Mouse (Mus musculus): ENCODE measurements around the gene Gm38394.
A peak's percentile ranks its signal among the peaks of the same experiment; 100 is the strongest.

The Gm38394 gene

GRCm38 (mm10) chr1:133664203-133664970 lies 3.3 kb upstream of the Gm38394 start:
- no peak for DNase-seq (ENCODE audit: low spot score in 2 of 2)

DNA sequence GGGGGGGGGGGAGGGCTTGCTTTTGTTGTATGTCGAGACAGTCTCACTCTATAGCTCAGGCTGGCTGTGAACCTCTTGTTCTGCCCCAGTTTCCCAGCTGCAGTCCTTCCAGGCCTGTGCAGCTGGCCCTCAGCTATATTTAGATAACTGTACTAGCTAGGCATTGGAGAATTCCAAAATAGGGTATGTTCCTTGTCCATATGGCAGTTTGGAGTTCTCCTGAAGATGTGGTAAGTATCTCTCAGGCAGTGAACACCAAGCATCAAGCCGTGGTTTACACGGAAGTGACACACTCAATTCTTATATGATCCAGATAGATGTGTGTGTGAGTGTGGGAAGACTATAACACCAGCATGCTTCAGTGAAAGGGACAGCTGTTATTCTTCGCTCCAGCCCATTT lies 2.3 kb upstream of the Gm38394 start:
- DNase-seq (ENCODE audit: low spot score in 2 of 2) = no peak

DNA sequence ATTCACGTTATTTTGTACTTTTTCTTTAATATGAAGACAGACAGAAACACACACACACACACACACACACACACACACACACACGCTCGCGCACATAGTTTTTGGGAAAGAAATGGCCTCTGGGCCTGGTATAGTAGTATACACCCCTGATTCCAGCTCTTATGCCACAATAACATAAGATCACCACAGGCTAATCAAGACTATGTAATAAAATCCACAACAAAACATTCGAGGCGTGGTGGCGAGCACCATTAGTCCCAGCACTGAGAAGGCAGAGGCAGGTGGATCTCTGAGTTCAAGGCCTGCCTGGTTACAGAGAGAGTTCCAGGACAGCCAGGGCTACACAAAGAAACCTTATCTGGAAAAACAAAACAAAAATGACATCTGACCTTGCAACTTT lies 1.8 kb upstream of the Gm38394 start:
- DNase-seq (ENCODE audit: low spot score in 2 of 2) = no peak

GRCm38 (mm10) chr1:133660466-133661202 lies 484 bp downstream of the Gm38394 start, which contains the start of gene Zbed6:
Gene Zbed6, minus strand, starts transcription at chr1:133660885.
- DNase-seq (ENCODE audit: low spot score in 2 of 2) = peak; percentile 9 to 25

- no peak for DNase-seq (ENCODE audit: low spot score in 2 of 2)
Observed at GRCm38 (mm10) chr1:133658878-133659277, 2.2 kb downstream of the Gm38394 start.

DNA sequence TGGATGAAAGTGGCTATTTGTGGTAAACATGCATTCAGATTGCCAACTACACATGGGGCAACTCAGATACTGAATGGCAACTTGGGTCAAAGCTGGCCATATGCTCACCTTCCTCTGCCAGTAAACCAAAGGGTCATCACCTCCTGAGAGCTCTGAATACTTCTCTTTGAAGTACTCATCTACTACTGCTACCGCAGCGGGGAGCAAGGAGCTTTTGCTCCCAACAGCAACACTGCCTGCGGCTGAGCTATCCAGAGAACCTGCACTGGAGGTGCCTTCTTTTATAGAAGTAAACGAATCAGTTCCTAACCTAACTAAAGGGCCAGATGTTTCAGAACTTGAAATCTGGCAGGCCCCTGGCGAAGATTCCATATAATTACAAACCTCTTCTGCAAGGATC lies 4.3 kb downstream of the Gm38394 start:
- no peak for DNase-seq (ENCODE audit: low spot score in 2 of 2)

GRCm38 (mm10) chr1:133653033-133653432 lies 8.1 kb downstream of the Gm38394 start:
- no peak for DNase-seq (ENCODE audit: low spot score in 2 of 2)

GRCm38 (mm10) chr1:133650288-133651055 lies 10.6 kb downstream of the Gm38394 start:
- DNase-seq (ENCODE audit: low spot score in 2 of 2) = no peak

- DNase-seq (ENCODE audit: low spot score in 2 of 2) = no peak
Observed at GRCm38 (mm10) chr1:133645652-133646051, 15.5 kb downstream of the Gm38394 start.

DNA sequence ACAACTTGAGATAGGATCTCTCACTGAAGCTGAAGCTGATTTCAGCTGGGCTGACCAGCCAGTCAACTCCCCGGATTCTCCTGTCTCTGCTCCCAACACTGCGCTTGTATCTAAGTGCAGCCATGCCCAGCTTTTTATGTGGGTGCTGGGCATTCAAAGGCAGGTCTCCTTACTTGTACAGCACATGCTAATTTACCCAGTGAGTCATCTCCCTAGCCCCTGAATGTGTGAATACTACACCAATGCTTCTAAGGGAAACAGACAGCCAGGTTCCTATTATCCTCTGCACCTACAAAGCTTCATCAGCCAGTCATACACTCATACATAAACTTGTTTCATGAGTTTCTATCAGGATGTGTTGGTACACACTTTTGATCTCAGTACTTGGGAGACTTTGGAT lies 20.0 kb downstream of the Gm38394 start:
- no peak for DNase-seq (ENCODE audit: low spot score in 2 of 2)

GRCm38 (mm10) chr1:133638517-133638916 lies 22.6 kb downstream of the Gm38394 start:
- DNase-seq (ENCODE audit: low spot score in 2 of 2) = no peak

DNA sequence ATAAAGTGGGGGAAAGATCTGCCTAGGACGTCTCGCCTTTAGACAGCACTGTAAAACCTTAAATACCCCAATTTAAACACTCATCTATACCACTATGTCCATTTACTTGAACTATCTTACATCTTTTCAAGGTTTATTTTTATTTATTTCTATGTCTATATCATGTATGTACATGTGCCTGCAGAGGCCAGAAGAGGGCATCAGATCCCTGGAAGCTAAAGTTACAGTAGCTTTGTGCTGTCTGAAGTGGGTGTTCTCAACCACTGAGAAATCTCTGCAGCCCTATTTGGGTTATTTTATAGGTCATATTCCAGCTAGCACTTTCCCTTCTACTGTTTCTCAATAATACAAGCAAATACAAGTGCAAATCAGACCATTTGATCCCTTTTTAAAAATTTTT lies 28.9 kb downstream of the Gm38394 start:
- DNase-seq (ENCODE audit: low spot score in 2 of 2) = no peak

GRCm38 (mm10) chr1:133625052-133625451 lies 36.1 kb downstream of the Gm38394 start:
- DNase-seq (ENCODE audit: low spot score in 2 of 2) = no peak

DNA sequence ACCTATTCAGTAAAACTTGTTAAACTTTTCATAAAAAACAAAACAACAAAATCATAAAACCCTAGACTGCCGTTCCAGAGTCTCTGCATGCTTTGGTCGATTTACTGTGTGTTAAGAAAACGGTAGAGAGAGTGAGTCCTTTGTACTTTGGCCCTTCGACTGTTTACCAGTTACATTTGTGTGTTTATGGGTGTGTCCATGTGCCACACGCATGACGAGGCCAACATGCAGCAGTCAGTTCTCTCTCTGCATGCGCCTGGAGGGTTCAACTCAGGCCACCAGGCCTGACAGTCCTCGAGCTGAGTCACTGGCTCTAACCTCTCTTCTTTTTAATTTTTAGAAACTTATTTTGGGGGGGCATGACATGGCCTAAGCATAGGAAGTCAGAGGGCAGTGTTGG lies 42.8 kb downstream of the Gm38394 start:
- DNase-seq (ENCODE audit: low spot score in 2 of 2) = no peak

GRCm38 (mm10) chr1:133617908-133618307 lies 43.2 kb downstream of the Gm38394 start:
- no peak for DNase-seq (ENCODE audit: low spot score in 2 of 2)

- DNase-seq (ENCODE audit: low spot score in 2 of 2) = peak in 1 of 2 experiments; percentile 22
Observed at GRCm38 (mm10) chr1:133613817-133614216, 47.3 kb downstream of the Gm38394 start.

GRCm38 (mm10) chr1:133611436-133611835 lies 49.7 kb downstream of the Gm38394 start:
- DNase-seq (ENCODE audit: low spot score in 2 of 2) = no peak

- no peak for DNase-seq (ENCODE audit: low spot score in 2 of 2)
Observed at GRCm38 (mm10) chr1:133610601-133611000, 50.5 kb downstream of the Gm38394 start.

DNA sequence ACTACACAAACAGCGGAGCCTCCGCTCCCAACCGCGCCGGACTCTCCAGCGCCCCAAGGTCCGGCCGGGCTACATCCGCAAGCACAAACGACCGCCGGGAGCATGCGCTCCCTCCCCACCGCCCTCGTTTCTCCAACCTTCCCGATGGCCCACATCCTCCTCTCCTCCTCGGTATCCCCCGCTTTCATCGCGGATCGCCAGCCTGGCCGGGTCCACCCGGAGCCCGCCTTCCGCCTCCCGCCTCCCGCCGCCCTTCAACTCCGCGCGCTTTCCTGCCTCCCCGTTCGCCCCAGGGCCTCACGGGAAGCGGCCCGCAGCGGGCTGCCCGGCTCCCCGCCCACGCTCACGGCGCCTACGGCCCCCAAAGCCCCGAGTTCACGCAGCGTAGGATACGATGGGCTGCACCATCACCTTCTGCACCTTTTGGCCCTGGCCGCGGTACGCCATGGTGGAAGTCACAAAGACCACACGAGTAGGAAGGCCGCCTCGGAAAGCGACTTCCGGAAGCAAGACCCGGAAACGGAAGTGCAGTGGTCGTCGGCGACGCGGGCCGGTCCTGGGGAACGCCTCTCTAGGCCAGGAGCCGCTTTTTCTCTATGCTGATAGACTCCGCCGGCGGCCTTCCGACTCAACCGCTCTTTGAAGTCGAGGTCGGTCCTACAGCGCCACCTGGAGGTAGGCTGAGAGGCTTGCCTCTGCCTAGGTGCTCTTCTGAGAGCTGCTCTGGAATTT lies 51.2 kb downstream of the Gm38394 start, which contains the start of gene Snrpe:
Gene Snrpe (minus strand): TSS at position 521 of the 732 bp plus-strand sequence.
- peak; percentile 94 to 97 for DNase-seq (ENCODE audit: low spot score in 2 of 2)

DNA sequence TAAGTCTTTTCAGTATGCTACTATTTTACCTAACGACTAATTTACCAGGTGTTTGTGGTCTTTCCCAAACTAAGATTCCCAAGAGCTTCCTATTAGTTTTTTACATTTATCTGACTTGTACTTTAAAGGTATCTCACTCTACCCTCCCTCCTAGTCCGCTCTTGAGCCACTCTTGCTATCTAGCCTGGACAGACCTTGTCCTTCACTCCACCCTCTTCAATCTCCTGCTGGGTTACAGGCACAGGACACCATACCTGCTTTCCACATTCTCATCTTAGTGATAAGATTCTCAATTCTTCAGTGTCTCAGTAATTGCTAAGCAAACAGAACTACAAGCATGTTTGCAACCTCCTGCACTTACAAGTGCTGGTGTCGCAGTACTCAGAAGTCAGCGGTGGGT lies 57.9 kb downstream of the Gm38394 start:
- DNase-seq (ENCODE audit: low spot score in 2 of 2) = no peak

- DNase-seq (ENCODE audit: low spot score in 2 of 2) = no peak
Observed at GRCm38 (mm10) chr1:133596298-133597007, 64.7 kb downstream of the Gm38394 start.
